Mouse (Mus musculus) bone marrow macrophage, adult 2 months (primary cell): ENCODE data around the gene Stk32c. TPM values are rescaled to one million over a fixed set of nuclear protein-coding genes. Genes with fewer than 3 reads are reported as not detected.

Experiments used
- H3K27ac ChIP-seq: 2 replicates; pipeline ENCODE4 v1.5.1; 2012; ENCODE audit warnings: low read depth, low read length; ENCODE audit not compliant: insufficient read depth
- H3K4me1 ChIP-seq: 2 replicates; pipeline ENCODE4 v1.6.1; 2012; ENCODE audit warnings: low read length; ENCODE audit not compliant: control insufficient read depth, insufficient read depth
- H3K4me3 ChIP-seq: 2 replicates; pipeline ENCODE4 v1.5.1; 2012; ENCODE audit warnings: mild to moderate bottlenecking, low read length, moderate library complexity; ENCODE audit not compliant: insufficient read depth
- CTCF ChIP-seq: IDR thresholded peaks from 2 replicates; pipeline ENCODE4 v1.5.1; 2012; ENCODE audit warnings: low read depth, mild to moderate bottlenecking, low read length, moderate library complexity
- POLR2A ChIP-seq: IDR thresholded peaks from 2 replicates; pipeline ENCODE4 v1.6.1; 2012; ENCODE audit warnings: mild to moderate bottlenecking, low read depth, low read length, borderline replicate concordance
- polyA plus RNA-seq: library from polyadenylated mRNA; stranded (reverse); fragments of >200 nt; gene quantifications from 2 replicates; pipeline ENCODE4 v1.2.4, GENCODE M21; 2012; ENCODE audit not compliant: missing spikeins, insufficient read depth, insufficient read length

Gene Stk32c
- polyA plus RNA-seq, 1 experiment: not detected

- no peak for TF ChIP-seq POLR2A
- no peak for TF ChIP-seq CTCF
- no peak overlapping the region for H3K4me3 ChIP-seq
- H3K4me1 ChIP-seq: peaks cover 38% of the 10 kb centered on the region
- no peak overlapping the region for H3K27ac ChIP-seq
Measured at GRCm38 (mm10) chr7:139130361-139130760, 82.7 kb downstream of the Stk32c start.

- H3K4me1 ChIP-seq: peaks cover 41% of the 10 kb centered on the region
- TF ChIP-seq CTCF: no peak
- TF ChIP-seq POLR2A: no peak
Measured at GRCm38 (mm10) chr7:139128994-139129393, 84.1 kb downstream of the Stk32c start.

GRCm38 (mm10) chr7:139126549-139126948 is 86.6 kb downstream of the Stk32c start:
- TF ChIP-seq POLR2A: no peak
- TF ChIP-seq CTCF: no peak
- Histone ChIP-seq H3K4me3 (no peak overlapping the region), H3K4me1 (peaks cover 38% of the 10 kb centered on the region), H3K27ac (no peak overlapping the region)

More at GRCm38 (mm10) chr7:139128994-139129393, 84.1 kb downstream of the Stk32c start:
- Histone ChIP-seq H3K27ac (no peak overlapping the region), H3K4me3 (no peak overlapping the region)

- no peak overlapping the region for H3K27ac ChIP-seq
- no peak overlapping the region for H3K4me3 ChIP-seq
- H3K4me1 ChIP-seq: peaks cover 32% of the 10 kb centered on the region
- TF ChIP-seq POLR2A (no peak), CTCF (no peak)
Measured at GRCm38 (mm10) chr7:139125881-139126280, 87.2 kb downstream of the Stk32c start.

- no peak overlapping the region for H3K4me3 ChIP-seq
- TF ChIP-seq CTCF (no peak), POLR2A (no peak)
Measured at GRCm38 (mm10) chr7:139119775-139120153, 93.3 kb downstream of the Stk32c start.

GRCm38 (mm10) chr7:139119152-139119774 is 93.8 kb downstream of the Stk32c start:
- Histone ChIP-seq H3K27ac (no peak overlapping the region), H3K4me3 (no peak overlapping the region), H3K4me1 (0 out of 2 replicates have a peak, but pooled peaks cover 2% of the 10 kb centered on the region)
- TF ChIP-seq CTCF (peak; percentile 80), POLR2A (no peak)

More at GRCm38 (mm10) chr7:139119775-139120153, 93.3 kb downstream of the Stk32c start:
- Histone ChIP-seq H3K4me1 (0 out of 2 replicates have a peak, but pooled peaks cover 2% of the 10 kb centered on the region), H3K27ac (no peak overlapping the region)

GRCm38 (mm10) chr7:139107908-139108650 is 105.0 kb downstream of the Stk32c start:
- TF ChIP-seq POLR2A (no peak), CTCF (no peak)
- H3K4me3 ChIP-seq: no peak overlapping the region
- no peaks in the 10 kb centered on the region for H3K4me1 ChIP-seq
- H3K27ac ChIP-seq: no peak overlapping the region

GRCm38 (mm10) chr7:139105705-139106104 is 107.4 kb downstream of the Stk32c start:
- TF ChIP-seq CTCF (no peak), POLR2A (no peak)
- no peaks in the 10 kb centered on the region for H3K4me1 ChIP-seq
- H3K4me3 ChIP-seq: no peak overlapping the region
- H3K27ac ChIP-seq: no peak overlapping the region

- Histone ChIP-seq H3K4me1 (no peaks in the 10 kb centered on the region), H3K4me3 (no peak overlapping the region), H3K27ac (no peak overlapping the region)
- no peak for TF ChIP-seq POLR2A
- TF ChIP-seq CTCF: no peak
Measured at GRCm38 (mm10) chr7:139105076-139105475, 108.0 kb downstream of the Stk32c start.

GRCm38 (mm10) chr7:139103960-139104381 is 109.1 kb downstream of the Stk32c start:
- Histone ChIP-seq H3K27ac (no peak overlapping the region), H3K4me1 (no peaks in the 10 kb centered on the region), H3K4me3 (no peak overlapping the region)
- no peak for TF ChIP-seq CTCF
- no peak for TF ChIP-seq POLR2A
